In genomic region chrX:7658031-7658784, GRCm38 (mm10) we compare ENCODE assay signal across 8 mouse cellular contexts. TPM values are rescaled to one million over a fixed set of nuclear protein-coding genes. Genes with fewer than 3 reads are reported as not detected.
DNase-seq lines count a peak whose midpoint lies in the region; ATAC-seq and TF ChIP-seq lines count a peak whose summit lies in the region.

No protein-coding gene starts in this region.

- no peak for TF ChIP-seq POLR2A in spleen, adult 2 months (IDR thresholded peaks at IDR 0.05; ENCODE audit: low read depth, low read length)
- TF ChIP-seq POLR2A in small intestine, adult 2 months (IDR thresholded peaks at IDR 0.05; ENCODE audit: low read depth, low read length), result peak; percentile 13; the same call in 1 of the 2 replicates

- H3K4me1 ChIP-seq in spleen, adult 2 months (ENCODE audit: control insufficient read depth, insufficient read depth, insufficient read length), result peaks cover 15% of the 10 kb centered on the region
- H3K4me1 ChIP-seq in intestine, embryonic 16.5 days (ENCODE audit: control insufficient read depth, insufficient read depth, low read length), result peaks cover 2% of the 10 kb centered on the region; the same call in 1 of the 2 replicates
- no peaks in the 10 kb centered on the region for H3K4me1 ChIP-seq in liver, postnatal 0 days (ENCODE audit: insufficient read depth)
- H3K4me1 ChIP-seq in small intestine, adult 2 months (ENCODE audit: control insufficient read depth, insufficient read depth, insufficient read length, low read length), result peaks cover 3% of the 10 kb centered on the region; the same call in 1 of the 2 replicates

- ATAC-seq in intestine, embryonic 16.5 days, result peak; percentile 88
- ATAC-seq in liver, postnatal 0 days, result peak; percentile 38; the same call in 1 of the 2 replicates

- peak overlapping the region; percentile 47 for H3K4me2 ChIP-seq in intestine, embryonic 16.5 days (ENCODE audit: low read depth, low read length)
- peak overlapping the region; percentile 70 for H3K4me2 ChIP-seq in liver, postnatal 0 days (ENCODE audit: low read depth, low read length)

- no peak overlapping the region; the same call in 1 of the 2 replicates for H3K4me3 ChIP-seq in spleen, adult 2 months (ENCODE audit: extremely low read depth, insufficient read depth, insufficient read length)
- H3K4me3 ChIP-seq in intestine, embryonic 16.5 days (ENCODE audit: low read length), result peak overlapping the region; percentile 60
- peak overlapping the region; percentile 55 for H3K4me3 ChIP-seq in liver, postnatal 0 days (ENCODE audit: low read depth, low read length)
- H3K4me3 ChIP-seq in small intestine, adult 2 months (ENCODE audit: low read depth, low read length), result peak overlapping the region; percentile 65

- no peak for TF ChIP-seq CTCF in spleen, adult 2 months (IDR thresholded peaks at IDR 0.05; ENCODE audit: extremely low read depth, insufficient read depth, insufficient read length, insufficient replicate concordance)
- no peak for TF ChIP-seq CTCF in liver, postnatal 0 days (IDR thresholded peaks at IDR 0.05; ENCODE audit: low read depth)
- no peak for TF ChIP-seq CTCF in small intestine, adult 2 months (IDR thresholded peaks at IDR 0.05; ENCODE audit: extremely low read depth, insufficient read length, insufficient replicate concordance, low read depth, low read length)

- H3K27me3 ChIP-seq in spleen, adult 2 months (ENCODE audit: control insufficient read depth, insufficient read depth, low read length), result no peaks in the 10 kb centered on the region
- no peaks in the 10 kb centered on the region for H3K27me3 ChIP-seq in intestine, embryonic 16.5 days (replicated peaks; ENCODE audit: control insufficient read depth, insufficient read depth, low read length)
- H3K27me3 ChIP-seq in liver, postnatal 0 days (ENCODE audit: insufficient read depth, low read length), result no peaks in the 10 kb centered on the region
- no peaks in the 10 kb centered on the region for H3K27me3 ChIP-seq in small intestine, adult 2 months (ENCODE audit: control insufficient read depth, insufficient read depth, low read length)

- DNase-seq in spleen, adult 2 months (ENCODE audit: low read depth in 1 of 2, low spot score in 2 of 2), result no peak
- no peak for DNase-seq in spleen, postnatal 14 days (ENCODE audit: low spot score in 2 of 2)
- DNase-seq in gastrocnemius, postnatal 25 days, result peak; percentile 45
- DNase-seq in liver, postnatal 0 days, result peak; percentile 42
- DNase-seq in right cerebral cortex, postnatal 25 days, result no peak
- DNase-seq in cerebellum, adult 8-10 months, result no peak

- H3K27ac ChIP-seq in spleen, adult 2 months (ENCODE audit: insufficient read depth, low read length), result peak overlapping the region; percentile 4; the same call in 1 of the 2 replicates
- H3K27ac ChIP-seq in intestine, embryonic 16.5 days (ENCODE audit: low read length), result peak overlapping the region; percentile 78
- peak overlapping the region; percentile 11; the same call in 1 of the 2 replicates for H3K27ac ChIP-seq in liver, postnatal 0 days (ENCODE audit: low read depth)
- H3K27ac ChIP-seq in small intestine, adult 2 months (ENCODE audit: insufficient read depth, low read depth, low read length), result peak overlapping the region; percentile 25; the same call in 1 of the 2 replicates

- 39% methylated on average over 15 of the region's 15 CpGs for WGBS in spleen, adult 2 months
- 15% methylated on average over 15 of the region's 15 CpGs for WGBS in intestine, embryonic 16.5 days
- 32% methylated on average over 11 of the region's 15 CpGs for WGBS in liver, postnatal 0 days (ENCODE audit: insufficient replicate concordance)
- 21% methylated on average over 15 of the region's 15 CpGs for WGBS in small intestine, adult 2 months

- peak overlapping the region; percentile 62 for H3K9ac ChIP-seq in intestine, embryonic 16.5 days (ENCODE audit: low read depth, low read length)
- H3K9ac ChIP-seq in liver, postnatal 0 days (replicated peaks), result peak overlapping the region; percentile 54; the same call in 1 of the 2 replicates

- TF ChIP-seq EP300 in liver, postnatal 0 days (IDR thresholded peaks at IDR 0.05; ENCODE audit: low read depth), result no peak

- no peaks in the 10 kb centered on the region for H3K9me3 ChIP-seq in intestine, embryonic 16.5 days (ENCODE audit: control insufficient read depth, low read length)
- H3K9me3 ChIP-seq in liver, postnatal 0 days (ENCODE audit: low read length), result no peaks in the 10 kb centered on the region

- no peaks in the 10 kb centered on the region for H3K36me3 ChIP-seq in spleen, adult 2 months (ENCODE audit: control insufficient read depth, insufficient read depth, low read length)
- H3K36me3 ChIP-seq in intestine, embryonic 16.5 days (ENCODE audit: control insufficient read depth, insufficient read depth, low read length), result no peaks in the 10 kb centered on the region
- no peaks in the 10 kb centered on the region for H3K36me3 ChIP-seq in liver, postnatal 0 days (replicated peaks; ENCODE audit: insufficient read depth, low read length)
- H3K36me3 ChIP-seq in small intestine, adult 2 months (ENCODE audit: control insufficient read depth, insufficient read depth, low read length), result peaks cover 4% of the 10 kb centered on the region; the same call in 1 of the 2 replicates

RNA-seq across cellular contexts. Expression of gene Prickle3, which starts 1.1 kb away (rescaled TPM):
- polyA plus RNA-seq in spleen, adult 2 months (2012; rRNA removed), result 27.1 and 30.6 TPM in 2 replicates
- 10 to 100 TPM; 15.4 to 16.4 TPM for total RNA-seq in gastrocnemius, postnatal 25 days (2021)
- 7.6 TPM in 2 replicates for polyA plus RNA-seq in intestine, embryonic 16.5 days (2015; fragmentation: Nextera tagmentation; extraction: Ambion mirVana)
- polyA plus RNA-seq in liver, postnatal 0 days (2015; fragmentation: Nextera tagmentation; extraction: Ambion mirVana), result 1.7 TPM in 2 replicates
- 10.3 and 13.0 TPM in 2 replicates for polyA plus RNA-seq in small intestine, adult 2 months (2012; rRNA removed)

RNA-seq across cellular contexts. Expression of gene Plp2, which starts 13.0 kb away (rescaled TPM):
- 88.2 and 90.0 TPM in 2 replicates for polyA plus RNA-seq in spleen, adult 2 months (2012; rRNA removed)
- total RNA-seq in gastrocnemius, postnatal 25 days (2021), result 10 to 100 TPM; 25.4 to 27.2 TPM
- polyA plus RNA-seq in intestine, embryonic 16.5 days (2015; fragmentation: Nextera tagmentation; extraction: Ambion mirVana), result 187 and 205 TPM in 2 replicates
- 25.7 TPM in 2 replicates for polyA plus RNA-seq in liver, postnatal 0 days (2015; fragmentation: Nextera tagmentation; extraction: Ambion mirVana)
- 99.6 and 138 TPM in 2 replicates for polyA plus RNA-seq in small intestine, adult 2 months (2012; rRNA removed)

RNA-seq across cellular contexts. Expression of gene Syp, which starts 19.9 kb away (rescaled TPM):
- 2.4 and 3.2 TPM in 2 replicates for polyA plus RNA-seq in spleen, adult 2 months (2012; rRNA removed)
- 1 to 10 TPM; 1.0 to 1.6 TPM for total RNA-seq in gastrocnemius, postnatal 25 days (2021)
- polyA plus RNA-seq in intestine, embryonic 16.5 days (2015; fragmentation: Nextera tagmentation; extraction: Ambion mirVana), result 6.0 and 6.2 TPM in 2 replicates
- 0.04 TPM in 1 of 2 replicates, not detected in the other for polyA plus RNA-seq in liver, postnatal 0 days (2015; fragmentation: Nextera tagmentation; extraction: Ambion mirVana)
- polyA plus RNA-seq in small intestine, adult 2 months (2012; rRNA removed), result 2.4 and 3.2 TPM in 2 replicates

RNA-seq across cellular contexts. Expression of gene Magix, which starts 22.8 kb away (rescaled TPM):
- 0.29 and 0.52 TPM in 2 replicates for polyA plus RNA-seq in spleen, adult 2 months (2012; rRNA removed)
- total RNA-seq in gastrocnemius, postnatal 25 days (2021), result 10 to 100 TPM; 16.5 to 21.5 TPM
- 0.71 and 0.93 TPM in 2 replicates for polyA plus RNA-seq in intestine, embryonic 16.5 days (2015; fragmentation: Nextera tagmentation; extraction: Ambion mirVana)
- 2.4 TPM in 2 replicates for polyA plus RNA-seq in liver, postnatal 0 days (2015; fragmentation: Nextera tagmentation; extraction: Ambion mirVana)
- polyA plus RNA-seq in small intestine, adult 2 months (2012; rRNA removed), result 0.90 and 1.5 TPM in 2 replicates

RNA-seq across cellular contexts. Expression of gene Gpkow, which starts 38.7 kb away (rescaled TPM):
- polyA plus RNA-seq in spleen, adult 2 months (2012; rRNA removed), result 6.1 and 6.2 TPM in 2 replicates
- 10 to 100 TPM; 11.3 to 14.6 TPM for total RNA-seq in gastrocnemius, postnatal 25 days (2021)
- polyA plus RNA-seq in intestine, embryonic 16.5 days (2015; fragmentation: Nextera tagmentation; extraction: Ambion mirVana), result 28.0 and 29.5 TPM in 2 replicates
- 8.0 and 9.3 TPM in 2 replicates for polyA plus RNA-seq in liver, postnatal 0 days (2015; fragmentation: Nextera tagmentation; extraction: Ambion mirVana)
- polyA plus RNA-seq in small intestine, adult 2 months (2012; rRNA removed), result 2.3 and 3.6 TPM in 2 replicates

Comparison
In these comparisons a context has a peak if more than half of its experiments do, and no peak if none do; other contexts are left out.
1. DNase-seq: peak in gastrocnemius, postnatal 25 days (single experiment) and liver, postnatal 0 days (single experiment); none in spleen, adult 2 months (0 of 2), spleen, postnatal 14 days (0 of 2), right cerebral cortex, postnatal 25 days (single experiment) and cerebellum, adult 8-10 months (single experiment).
2. H3K27ac ChIP-seq: peak in every context shown above with its lines; median percentile 78 in intestine, embryonic 16.5 days; 25 in small intestine, adult 2 months; 11 in liver, postnatal 0 days; 4 in spleen, adult 2 months.